15 mouse cellular contexts compared by ENCODE assay signal in genomic region chr6:51302240-51302639, GRCm38 (mm10).
"Had no signal": no experiment of that assay in that cellular context is flagged by ENCODE, and none has a peak within 500 bp of the region (broad histone marks: within the 10 kb centered on the region; RNA-seq: fewer than 3 reads in every experiment).

No protein-coding gene starts in this region.

- H3K9ac ChIP-seq: neural tube, embryonic 15.5 days; stomach, embryonic 15.5 days had no signal

- H3K4me1 ChIP-seq: neural tube, embryonic 15.5 days; stomach, embryonic 15.5 days had no signal

- H3K9me3 ChIP-seq: neural tube, embryonic 15.5 days; stomach, embryonic 15.5 days had no signal

- DNase-seq: retina, postnatal 1 day; right cerebral cortex, adult 18-20 months; right cerebral cortex, postnatal 14 days; right cerebral cortex, postnatal 25 days; right cerebral cortex, postnatal 4 days; spleen, adult 18-20 months; thymus, adult 18-20 months; thymus, adult 2 months; thymus, postnatal 14 days; thymus, postnatal 25 days; thymus, postnatal 36 days; thymus, postnatal 4 days had no signal

- H3K4me3 ChIP-seq: neural tube, embryonic 15.5 days; stomach, embryonic 15.5 days had no signal

- H3K27me3 ChIP-seq: neural tube, embryonic 15.5 days; stomach, embryonic 15.5 days had no signal

- H3K4me2 ChIP-seq: neural tube, embryonic 15.5 days; stomach, embryonic 15.5 days had no signal

- H3K27ac ChIP-seq: neural tube, embryonic 15.5 days; stomach, embryonic 15.5 days; stomach, postnatal 0 days had no signal

- H3K36me3 ChIP-seq: neural tube, embryonic 15.5 days; stomach, embryonic 15.5 days had no signal
